In genomic region chr9:42573616-42574350, GRCm38 (mm10) we compare ENCODE assay signal across 9 mouse cellular contexts.
A peak's percentile ranks its signal among the peaks of the same experiment; 100 is the strongest.
DNase-seq lines count a peak whose midpoint lies in the region; ATAC-seq and TF ChIP-seq lines count a peak whose summit lies in the region.
"Had no signal": no experiment of that assay in that cellular context is flagged by ENCODE, and none has a peak within 500 bp of the region (broad histone marks: within the 10 kb centered on the region; RNA-seq: fewer than 3 reads in every experiment).

No protein-coding gene starts in this region.

- peak overlapping the region; percentile 22; the same call in 1 of the 2 replicates for H3K27ac ChIP-seq in hindbrain, embryonic 15.5 days (replicated peaks)
- peak overlapping the region; percentile 57 for H3K27ac ChIP-seq in midbrain, embryonic 14.5 days (replicated peaks; ENCODE audit: low read depth, low read length)
- H3K27ac ChIP-seq: liver, embryonic 12.5 days had no signal

- no peak for TF ChIP-seq CTCF in brain, embryonic 14.5 days (IDR thresholded peaks at IDR 0.05; ENCODE audit: borderline replicate concordance, extremely low read depth, insufficient read depth, insufficient read length)

- 0 out of 2 replicates have a peak, but pooled peaks have one; percentile 5 for ATAC-seq in cerebellum, adult (ENCODE audit: insufficient number of reproducible peaks, low FRiP score, low TSS enrichment)
- ATAC-seq in hindbrain, embryonic 15.5 days (ENCODE audit: low FRiP score, low read depth) = peak; percentile 50; the same call in 1 of the 2 replicates
- no peak for ATAC-seq in midbrain, embryonic 14.5 days (ENCODE audit: low FRiP score, low TSS enrichment)
- ATAC-seq: liver, embryonic 12.5 days had no signal

- peak overlapping the region; percentile 22 for H3K4me2 ChIP-seq in hindbrain, embryonic 15.5 days
- H3K4me2 ChIP-seq in midbrain, embryonic 14.5 days (ENCODE audit: low read length) = peak overlapping the region; percentile 41
- H3K4me2 ChIP-seq: liver, embryonic 12.5 days had no signal

- TF ChIP-seq POLR2A in brain, embryonic 14.5 days (IDR thresholded peaks at IDR 0.05; ENCODE audit: borderline replicate concordance, extremely low read depth, insufficient read depth, insufficient read length, poor library complexity, severe bottlenecking) = no peak

- intact Hi-C loops in gastrocnemius, postnatal 36 days (cut with DNase I) = no loop called here
- intact Hi-C loops in gastrocnemius, postnatal 14 days (cut with DNase I; ENCODE audit: low total_unique reads) = loop anchor here (10.0 kb wide), 1 partner anchor 371 kb away; the partner anchor contains the start of gene Grik4

- no peaks in the 10 kb centered on the region for H3K9me3 ChIP-seq in hindbrain, embryonic 15.5 days
- no peaks in the 10 kb centered on the region for H3K9me3 ChIP-seq in midbrain, embryonic 14.5 days (ENCODE audit: control insufficient read depth, low read length)
- H3K9me3 ChIP-seq: liver, embryonic 12.5 days had no signal

- H3K27me3 ChIP-seq in hindbrain, embryonic 15.5 days = no peaks in the 10 kb centered on the region
- H3K27me3 ChIP-seq in midbrain, embryonic 14.5 days (ENCODE audit: control insufficient read depth, insufficient read depth, low read length) = no peaks in the 10 kb centered on the region
- H3K27me3 ChIP-seq: liver, embryonic 12.5 days had no signal

- H3K4me3 ChIP-seq in hindbrain, embryonic 15.5 days = no peak overlapping the region
- no peak overlapping the region for H3K4me3 ChIP-seq in midbrain, embryonic 14.5 days (replicated peaks; ENCODE audit: low read depth, low read length)
- H3K4me3 ChIP-seq: liver, embryonic 12.5 days had no signal

- DNase-seq in cerebellum, adult 9-10 months = no peak
- peak; percentile 37 for DNase-seq in brain, embryonic 14.5 days (ENCODE audit: low read depth)
- peak; percentile 21 for DNase-seq in midbrain, embryonic 14.5 days
- no peak for DNase-seq in spleen, adult 18-20 months
- no peak for DNase-seq in gastrocnemius, postnatal 36 days
- no peak for DNase-seq in gastrocnemius, postnatal 14 days

- no peaks in the 10 kb centered on the region for H3K36me3 ChIP-seq in hindbrain, embryonic 15.5 days
- no peaks in the 10 kb centered on the region for H3K36me3 ChIP-seq in midbrain, embryonic 14.5 days (ENCODE audit: control insufficient read depth, insufficient read depth, low read length)
- H3K36me3 ChIP-seq: liver, embryonic 12.5 days had no signal

- H3K9ac ChIP-seq in hindbrain, embryonic 15.5 days = no peak overlapping the region
- H3K9ac ChIP-seq in midbrain, embryonic 14.5 days (replicated peaks; ENCODE audit: low read length) = 0 out of 2 replicates have a peak overlapping the region, but pooled peaks have one; percentile 12
- H3K9ac ChIP-seq: liver, embryonic 12.5 days had no signal

- 32% methylated on average over 14 of the region's 14 CpGs for WGBS in hindbrain, embryonic 15.5 days
- 43% methylated on average over 14 of the region's 14 CpGs for WGBS in midbrain, embryonic 14.5 days

- peaks cover 28% of the 10 kb centered on the region for H3K4me1 ChIP-seq in hindbrain, embryonic 15.5 days (replicated peaks)
- no peaks in the 10 kb centered on the region for H3K4me1 ChIP-seq in midbrain, embryonic 14.5 days (ENCODE audit: control insufficient read depth, insufficient read depth, low read length)
- H3K4me1 ChIP-seq: liver, embryonic 12.5 days had no signal

Comparison
In these comparisons a context has a peak if more than half of its experiments do, and no peak if none do; other contexts are left out.
1. DNase-seq: peak in brain, embryonic 14.5 days (single experiment) and midbrain, embryonic 14.5 days (single experiment); none in cerebellum, adult 9-10 months (single experiment), spleen, adult 18-20 months (0 of 2), gastrocnemius, postnatal 36 days (0 of 2) and gastrocnemius, postnatal 14 days (single experiment).